Mouse (Mus musculus): ENCODE results near the gene Frrs1l.

Frrs1l gene

GRCm38 (mm10) chr4:56965586-56966179 is 24.5 kb downstream of the Frrs1l start:
- DNase-seq (ENCODE audit: low read depth, low spot score): no peak

- DNase-seq (ENCODE audit: low read depth, low spot score): no peak
Observed at GRCm38 (mm10) chr4:56963687-56964086, 26.5 kb downstream of the Frrs1l start.

GRCm38 (mm10) chr4:56961320-56961925 is 28.8 kb downstream of the Frrs1l start:
- no peak for DNase-seq (ENCODE audit: low read depth, low spot score)

GRCm38 (mm10) chr4:56957518-56957917 is 32.7 kb downstream of the Frrs1l start:
- DNase-seq (ENCODE audit: low read depth, low spot score): no peak

GRCm38 (mm10) chr4:56953235-56953634 is 37.0 kb downstream of the Frrs1l start:
- DNase-seq (ENCODE audit: low read depth, low spot score): no peak

- DNase-seq (ENCODE audit: low read depth, low spot score): no peak
Observed at GRCm38 (mm10) chr4:56951701-56952100, 38.5 kb downstream of the Frrs1l start.

- no peak for DNase-seq (ENCODE audit: low read depth, low spot score)
Observed at GRCm38 (mm10) chr4:56949494-56949893, 40.7 kb downstream of the Frrs1l start.

- peak; percentile 75 for DNase-seq (ENCODE audit: low read depth, low spot score)
Observed at GRCm38 (mm10) chr4:56946641-56947640, 43.2 kb downstream of the Frrs1l start, which contains the start of gene Tmem245. Tmem245 (minus strand) TSS chr4:56947437.

GRCm38 (mm10) chr4:56946180-56946579 is 44.0 kb downstream of the Frrs1l start:
- no peak for DNase-seq (ENCODE audit: low read depth, low spot score)

GRCm38 (mm10) chr4:56944286-56944685 is 45.9 kb downstream of the Frrs1l start:
- DNase-seq (ENCODE audit: low read depth, low spot score): no peak

GRCm38 (mm10) chr4:56943258-56943657 is 46.9 kb downstream of the Frrs1l start:
- DNase-seq (ENCODE audit: low read depth, low spot score): no peak

- no peak for DNase-seq (ENCODE audit: low read depth, low spot score)
Observed at GRCm38 (mm10) chr4:56942567-56942966, 47.6 kb downstream of the Frrs1l start.

- DNase-seq (ENCODE audit: low read depth, low spot score): no peak
Observed at GRCm38 (mm10) chr4:56941481-56941880, 48.7 kb downstream of the Frrs1l start.

- no peak for DNase-seq (ENCODE audit: low read depth, low spot score)
Observed at GRCm38 (mm10) chr4:56937136-56937535, 53.1 kb downstream of the Frrs1l start.

GRCm38 (mm10) chr4:56935327-56935726 is 54.9 kb downstream of the Frrs1l start:
- DNase-seq (ENCODE audit: low read depth, low spot score): no peak

- no peak for DNase-seq (ENCODE audit: low read depth, low spot score)
Observed at GRCm38 (mm10) chr4:56933154-56933553, 57.0 kb downstream of the Frrs1l start.

- no peak for DNase-seq (ENCODE audit: low read depth, low spot score)
Observed at GRCm38 (mm10) chr4:56932096-56932495, 58.1 kb downstream of the Frrs1l start.

GRCm38 (mm10) chr4:56930312-56930711 is 59.9 kb downstream of the Frrs1l start:
- no peak for DNase-seq (ENCODE audit: low read depth, low spot score)

GRCm38 (mm10) chr4:56926971-56927370 is 63.2 kb downstream of the Frrs1l start:
- no peak for DNase-seq (ENCODE audit: low read depth, low spot score)

- DNase-seq (ENCODE audit: low read depth, low spot score): no peak
Observed at GRCm38 (mm10) chr4:56922229-56922628, 68.0 kb downstream of the Frrs1l start.

- DNase-seq (ENCODE audit: low read depth, low spot score): no peak
Observed at GRCm38 (mm10) chr4:56915732-56916325, 74.4 kb downstream of the Frrs1l start.

- DNase-seq (ENCODE audit: low read depth, low spot score): no peak
Observed at GRCm38 (mm10) chr4:56914761-56915160, 75.4 kb downstream of the Frrs1l start.
